Mouse (Mus musculus) hematopoietic multipotent progenitor cell, adult 10-12 weeks (in vitro differentiated cells): ENCODE data around the gene Ntsr1. TPM values are rescaled to one million over a fixed set of nuclear protein-coding genes. Genes with fewer than 3 reads are reported as not detected.

Experiments
- polyA plus RNA-seq: library from polyadenylated mRNA; stranded (reverse); fragments of >175 nt; gene quantifications from 2 replicates; pipeline ENCODE4 v1.2.3, GENCODE M21; 2012; ENCODE audit warnings: low replicate concordance

The Ntsr1 gene
- polyA plus RNA-seq, result not detected in 2 replicates

GRCm38 (mm10) chr2:180499741-180500140 is at the start of gene Ntsr1:
Ntsr1 (plus strand) TSS chr2:180499976.

GRCm38 (mm10) chr2:180455723-180456698 is 43.8 kb upstream of the Ntsr1 start, which contains the start of gene Slco4a1:
Slco4a1 (plus strand) TSS chr2:180456245.

GRCm38 (mm10) chr2:180581002-180581401 is 81.2 kb downstream of the Ntsr1 start, which contains the start of gene Mrgbp:
Mrgbp (plus strand) TSS chr2:180581304.

GRCm38 (mm10) chr2:180589123-180589831 is 89.5 kb downstream of the Ntsr1 start, which contains the start of gene Ogfr:
Ogfr (plus strand) TSS chr2:180589245.

Other genes starting within 250 kb of the Ntsr1 start
- gene Rps21, start 242.6 kb upstream of the Ntsr1 start, polyA plus RNA-seq, result 88.1 and 1,805 TPM in 2 replicates
- gene Cables2, start 226.5 kb upstream of the Ntsr1 start, polyA plus RNA-seq, result 40.6 and 154 TPM in 2 replicates
- gene Rbbp8nl, start 210.1 kb upstream of the Ntsr1 start, polyA plus RNA-seq, result not detected in 2 replicates
- not detected in 2 replicates for gene Gata5, start 165.3 kb upstream of the Ntsr1 start, polyA plus RNA-seq
- 3.3 and 7.8 TPM in 2 replicates for gene Slco4a1, start 43.7 kb upstream of the Ntsr1 start, polyA plus RNA-seq
- 25.2 and 26.7 TPM in 2 replicates for gene Mrgbp, start 81.3 kb downstream of the Ntsr1 start, polyA plus RNA-seq
- gene Ogfr, start 89.3 kb downstream of the Ntsr1 start, polyA plus RNA-seq, result 79.6 and 148 TPM in 2 replicates
- 2.2 and 6.2 TPM in 2 replicates for gene Col9a3, start 97.8 kb downstream of the Ntsr1 start, polyA plus RNA-seq
- gene Tcfl5, start 142.7 kb downstream of the Ntsr1 start, polyA plus RNA-seq, result not detected in 2 replicates
- 27.0 and 28.0 TPM in 2 replicates for gene Dido1, start 210.0 kb downstream of the Ntsr1 start, polyA plus RNA-seq
- 19.2 and 20.5 TPM in 2 replicates for gene Gid8, start 210.1 kb downstream of the Ntsr1 start, polyA plus RNA-seq
- gene Slc17a9, start 225.3 kb downstream of the Ntsr1 start, polyA plus RNA-seq, result 30.4 and 35.4 TPM in 2 replicates